Mouse (Mus musculus) CH12.LX (cell line): ENCODE results near the gene Sds. TPM values are rescaled to one million over a fixed set of nuclear protein-coding genes. Genes with fewer than 3 reads are reported as not detected.
A peak's percentile ranks its signal among the peaks of the same experiment; 100 is the strongest.

Source experiments
- DNase-seq: peaks from one replicate; pipeline ENCODE4 v3.0.0-alpha.2; 2013; ENCODE audit errors: extremely low read depth
- H3K27ac ChIP-seq: 2 replicates; pipeline ENCODE4 v1.5.1; 2012; ENCODE audit warnings: low read depth, mild to moderate bottlenecking, control low read depth, moderate library complexity; ENCODE audit not compliant: insufficient read depth
- H3K27me3 ChIP-seq: replicated peaks from 2 replicates; pipeline ENCODE3; 2012; ENCODE audit warnings: inconsistent platforms
- H3K36me3 ChIP-seq, 2 experiments: replicated peaks in 1 of 2; 2 replicates each; pipeline versions ENCODE3 to v1.6.1; 2012; ENCODE audit warnings: inconsistent platforms in 1 of 2, low read length in 1 of 2, mild to moderate bottlenecking in 1 of 2, mixed read lengths in 1 of 2, moderate library complexity in 1 of 2; ENCODE audit not compliant: control insufficient read depth in 1 of 2, insufficient read depth in 1 of 2
- H3K4me1 ChIP-seq, 2 experiments: 2 replicates each; pipeline ENCODE4 v1.6.1; 2012; ENCODE audit warnings: inconsistent platforms in 1 of 2, moderate library complexity in 1 of 2; ENCODE audit not compliant: insufficient read depth in 2 of 2, control insufficient read depth in 1 of 2
- H3K4me2 ChIP-seq: 2 replicates; pipeline ENCODE4 v1.6.1; 2012; ENCODE audit warnings: low read depth, mild to moderate bottlenecking, control low read depth; ENCODE audit not compliant: poor library complexity, insufficient read depth, severe bottlenecking
- H3K4me3 ChIP-seq, 3 experiments: fragments of 150-350 bp in 1 of 3; sonication (generic) in 1 of 3; replicated peaks in 1 of 3; 2 replicates each; pipeline versions ENCODE3 to v1.5.1; 2011 to 2012; ENCODE audit warnings: low read depth in 2 of 3, low read length in 2 of 3, mild to moderate bottlenecking in 2 of 3, moderate library complexity in 2 of 3, control low read depth in 1 of 3, improper control_type of control experiment in 1 of 3, inconsistent platforms in 1 of 3, mixed read lengths in 1 of 3; ENCODE audit not compliant: poor library complexity in 1 of 3
- H3K79me2 ChIP-seq: replicated peaks from 2 replicates; pipeline ENCODE4 v1.6.1; 2012; ENCODE audit warnings: mild to moderate bottlenecking, moderate library complexity; ENCODE audit not compliant: control insufficient read depth, poor library complexity, insufficient read depth, severe bottlenecking; ENCODE audit errors: extremely low read depth
- H3K9ac ChIP-seq: 2 replicates; pipeline ENCODE4 v1.6.1; 2012; ENCODE audit warnings: low read depth, mild to moderate bottlenecking, control low read depth, moderate library complexity; ENCODE audit not compliant: insufficient read depth
- H3K9me3 ChIP-seq: replicated peaks from 2 replicates; pipeline ENCODE3; 2012; ENCODE audit warnings: low read length, inconsistent platforms, mixed read lengths
- BHLHE40 ChIP-seq: IDR thresholded peaks from 2 replicates; pipeline ENCODE4 v1.6.1; 2011; ENCODE audit warnings: mild to moderate bottlenecking, low read depth, low read length, improper control_type of control experiment
- CHD1 ChIP-seq: IDR thresholded peaks from 2 replicates; pipeline ENCODE4 v1.6.1; 2012; ENCODE audit warnings: low read depth, low read length, improper control_type of control experiment, inconsistent platforms
- CHD2 ChIP-seq: IDR thresholded peaks from 2 replicates; pipeline ENCODE4 v1.6.1; 2011; ENCODE audit warnings: low read length, improper control_type of control experiment
- CTCF ChIP-seq, 2 experiments: IDR thresholded peaks in 1 of 2; conservative IDR thresholded peaks in 1 of 2; 2 replicates each; pipeline ENCODE4 v1.5.1; 2011 to 2012; ENCODE audit warnings: low read depth in 2 of 2, low read length in 2 of 2, improper control_type of control experiment in 1 of 2, inconsistent platforms in 1 of 2, mild to moderate bottlenecking in 1 of 2, moderate library complexity in 1 of 2
- E2F4 ChIP-seq: IDR thresholded peaks from 2 replicates; pipeline ENCODE4 v1.6.1; 2011; ENCODE audit warnings: low read depth, low read length, improper control_type of control experiment; ENCODE audit not compliant: insufficient replicate concordance
- ELF1 ChIP-seq: IDR thresholded peaks from 2 replicates; pipeline ENCODE4 v1.6.1; 2014; ENCODE audit warnings: low read depth, mild to moderate bottlenecking, inconsistent platforms, low read length, improper control_type of control experiment
- EP300 ChIP-seq: IDR thresholded peaks from 2 replicates; pipeline ENCODE4 v1.6.1; 2011; ENCODE audit warnings: low read length, improper control_type of control experiment
- HCFC1 ChIP-seq: IDR thresholded peaks from 2 replicates; pipeline ENCODE4 v1.6.1; 2012; ENCODE audit warnings: low read depth, mild to moderate bottlenecking, inconsistent platforms, low read length, improper control_type of control experiment
- IRF4 ChIP-seq: IDR thresholded peaks from 2 replicates; pipeline ENCODE4 v1.6.1; 2014; ENCODE audit warnings: low read depth, mild to moderate bottlenecking, inconsistent platforms, low read length, improper control_type of control experiment
- JUN ChIP-seq: IDR thresholded peaks from 2 replicates; pipeline ENCODE4 v1.6.1; 2011; ENCODE audit warnings: low read depth, mild to moderate bottlenecking, low read length, improper control_type of control experiment, moderate library complexity; ENCODE audit not compliant: insufficient read depth
- MAX ChIP-seq: IDR thresholded peaks from 2 replicates; pipeline ENCODE4 v1.6.1; 2011; ENCODE audit warnings: low read length, improper control_type of control experiment
- MYC ChIP-seq: IDR thresholded peaks from 2 replicates; pipeline ENCODE4 v1.6.1; 2011; ENCODE audit warnings: low read depth, mild to moderate bottlenecking, improper control_type of control experiment, low read length
- NELFE ChIP-seq: IDR thresholded peaks from 2 replicates; pipeline ENCODE4 v1.6.1; 2011; ENCODE audit warnings: low read depth, low read length, improper control_type of control experiment
- NRF1 ChIP-seq: IDR thresholded peaks from 2 replicates; pipeline ENCODE4 v1.6.1; 2014; ENCODE audit warnings: low read depth, mild to moderate bottlenecking, inconsistent platforms, low read length, improper control_type of control experiment, moderate library complexity
- POLR2A ChIP-seq: IDR thresholded peaks from 2 replicates; pipeline ENCODE4 v1.6.1; 2011; ENCODE audit warnings: low read depth, mild to moderate bottlenecking, improper control_type of control experiment, low read length
- RAD21 ChIP-seq: IDR thresholded peaks from 2 replicates; pipeline ENCODE4 v1.6.1; 2011; ENCODE audit warnings: low read depth, mild to moderate bottlenecking, low read length, improper control_type of control experiment, moderate library complexity
- SIN3A ChIP-seq: IDR thresholded peaks from 2 replicates; pipeline ENCODE4 v1.6.1; 2012; ENCODE audit warnings: low read length, improper control_type of control experiment, inconsistent platforms
- SMC3 ChIP-seq: IDR thresholded peaks from 2 replicates; pipeline ENCODE4 v1.6.1; 2011; ENCODE audit warnings: low read depth, low read length, improper control_type of control experiment
- TBP ChIP-seq: conservative IDR thresholded peaks from 2 replicates; pipeline ENCODE4 v1.6.1; 2011; ENCODE audit warnings: low read depth, low read length, improper control_type of control experiment
- TCF12 ChIP-seq: IDR thresholded peaks from 2 replicates; pipeline ENCODE4 v1.6.1; 2014; ENCODE audit warnings: low read depth, mild to moderate bottlenecking, inconsistent platforms, low read length, improper control_type of control experiment
- USF1 ChIP-seq: IDR thresholded peaks from 2 replicates; pipeline ENCODE4 v1.6.1; 2014; ENCODE audit warnings: low read depth, mild to moderate bottlenecking, inconsistent platforms, low read length, improper control_type of control experiment
- USF2 ChIP-seq: conservative IDR thresholded peaks from 2 replicates; pipeline ENCODE4 v1.6.1; 2011; ENCODE audit warnings: low read depth, low read length, improper control_type of control experiment
- ZC3H11A ChIP-seq: IDR thresholded peaks from 2 replicates; pipeline ENCODE4 v1.6.1; 2012; ENCODE audit warnings: low read depth, mild to moderate bottlenecking, inconsistent platforms, low read length, improper control_type of control experiment
- ZNF384 ChIP-seq: IDR thresholded peaks from 2 replicates; pipeline ENCODE4 v1.6.1; 2012; ENCODE audit warnings: low read depth, low read length, improper control_type of control experiment, inconsistent platforms
- dilution Hi-C: fragments of 300-500 bp; cut with MboI; formaldehyde crosslinking; loops from 2 replicates; pipeline ENCODE4 v1.14.3; 2020; ENCODE audit warnings: low sequenced_read_pairs; ENCODE audit not compliant: extremely low pct_unique_long_range_greater_than_20kb, extremely low pct_ligation_motif_present
- in situ Hi-C: fragments of 300-500 bp; cut with MboI; formaldehyde crosslinking; loops from 3 replicates; pipeline ENCODE4 v1.14.3; 2019; ENCODE audit warnings: low sequenced_read_pairs, low pct_ligation_motif_present, low pct_unique_long_range_greater_than_20kb, mixed read lengths
- polyA plus RNA-seq: library from polyadenylated mRNA; unstranded; fragments of >175 nt; gene quantifications from 2 replicates; pipeline ENCODE4 v1.2.1, GENCODE M21; 2012; ENCODE audit warnings: low read depth; ENCODE audit not compliant: insufficient read length
- total RNA-seq, 2 experiments: library from RNA; depleted of rRNA; stranded (reverse); fragments of 300-350 nt in 1 of 2; fragments of >200 nt in 1 of 2; gene quantifications; 2 replicates each; pipeline ENCODE4 v1.2.3; 2012 to 2014

The Sds gene
- total and polyA plus RNA-seq, 3 experiments, result 0.76 TPM; not detected in 2

GRCm38 (mm10) chr5:120505368-120505767 lies 29.0 kb downstream of the Sds start:
- in situ Hi-C loops (loop anchor here (25.0 kb wide), 1 partner anchor 207 kb away; the partner anchor contains the start of gene Dtx1), dilution Hi-C loops (no loop called here)
- peak; percentile 58 for DNase-seq
- H3K9ac ChIP-seq, result no peak overlapping the region
- peak overlapping the region in 1 of 3 experiments; percentile 23 for H3K4me3 ChIP-seq
- no peak overlapping the region for H3K27ac ChIP-seq
- peaks cover 5% of the 10 kb centered on the region for H3K9me3 ChIP-seq
- peaks cover 14% of the 10 kb centered on the region for H3K27me3 ChIP-seq
- H3K79me2 ChIP-seq, result peaks cover 12% of the 10 kb centered on the region
- peaks cover 0 to 4% of the 10 kb centered on the region in 2 experiments for H3K36me3 ChIP-seq
- TF ChIP-seq ZC3H11A, result peak; percentile 18; the same call in 1 of the 2 replicates
- no peak for TF ChIP-seq E2F4
- no peak for TF ChIP-seq CHD1
- TF ChIP-seq RAD21, result peak; percentile 74
- TF ChIP-seq TCF12, result peak; percentile 31; the same call in 1 of the 2 replicates
- TF ChIP-seq USF2, result no peak
- TF ChIP-seq SIN3A, result 0 out of 2 replicates have a peak, but pooled peaks have one; percentile 48
- TF ChIP-seq ZNF384, result peak; percentile 14; the same call in 1 of the 2 replicates
- TF ChIP-seq MAX, result peak; percentile 54; the same call in 1 of the 2 replicates
- TF ChIP-seq NRF1, result peak; percentile 59
- peak; percentile 45; the same call in 1 of the 2 replicates for TF ChIP-seq MYC
- TF ChIP-seq SMC3, result peak; percentile 91
- peak; percentile 62 for TF ChIP-seq IRF4
- no peak for TF ChIP-seq CHD2
- TF ChIP-seq BHLHE40, result peak; percentile 49
- TF ChIP-seq CTCF (conservative IDR thresholded peaks at IDR 0.05 in 1 of 2, IDR thresholded peaks at IDR 0.05 in 1 of 2; ENCODE audit: low read depth in 2 of 2, low read length in 2 of 2), result peak; percentile 76 to 93
- TF ChIP-seq NELFE, result 0 out of 2 replicates have a peak, but pooled peaks have one; percentile 20
- no peak for TF ChIP-seq JUN
- TF ChIP-seq HCFC1, result no peak
- TF ChIP-seq, all 38 proteins: peak for 13
- peaks cover 8 to 39% of the 10 kb centered on the region in 2 experiments; a peak in 3 of 4 replicates for H3K4me1 ChIP-seq
- H3K4me2 ChIP-seq, result no peak overlapping the region

- dilution Hi-C loops (no loop called here), in situ Hi-C loops (loop anchor here (25.0 kb wide), 1 partner anchor 207 kb away; the partner anchor contains the start of gene Dtx1)
- peaks cover 0 to 4% of the 10 kb centered on the region in 2 experiments for H3K36me3 ChIP-seq
- H3K4me2 ChIP-seq, result no peak overlapping the region
- H3K9me3 ChIP-seq, result peaks cover 5% of the 10 kb centered on the region
- H3K27ac ChIP-seq, result no peak overlapping the region
- no peak for DNase-seq
- H3K79me2 ChIP-seq, result peaks cover 12% of the 10 kb centered on the region
- no peak overlapping the region for H3K4me3 ChIP-seq
- H3K9ac ChIP-seq, result no peak overlapping the region
- peaks cover 14% of the 10 kb centered on the region for H3K27me3 ChIP-seq
- TF ChIP-seq USF1 (no peak), RAD21 (no peak), EP300 (no peak), ZC3H11A (no peak), IRF4 (no peak), TBP (no peak), ELF1 (no peak), NRF1 (no peak), POLR2A (no peak)
- H3K4me1 ChIP-seq, result peaks cover 8 to 41% of the 10 kb centered on the region in 2 experiments; a peak in 3 of 4 replicates
These were observed 29.5 kb downstream of the Sds start for GRCm38 (mm10) chr5:120505781-120506180.
